Mouse (Mus musculus): ENCODE data around the gene Zbtb12. TPM values are rescaled to one million over a fixed set of nuclear protein-coding genes. Genes with fewer than 3 reads are reported as not detected.

Zbtb12 gene
- polyA plus RNA-seq (2012; rRNA removed) = 3.6 and 3.9 TPM in 2 replicates

GRCm38 (mm10) chr17:34879336-34879879, at the start of gene Zbtb12:
TSS of gene Zbtb12 (plus strand) at chr17:34879483.

GRCm38 (mm10) chr17:34836856-34837221, 42.4 kb upstream of the Zbtb12 start, which contains the start of the genes Stk19 and Dxo:
TSS of gene Stk19 (minus strand) at chr17:34836945.
TSS of gene Dxo (plus strand) at chr17:34837019.

GRCm38 (mm10) chr17:34849722-34850516, 29.4 kb upstream of the Zbtb12 start, which contains the start of the genes Skiv2l and Nelfe:
TSS of gene Skiv2l (minus strand) at chr17:34850210.
TSS of gene Nelfe (plus strand) at chr17:34850391.

GRCm38 (mm10) chr17:34862416-34863081, 16.7 kb upstream of the Zbtb12 start, which contains the start of gene Cfb:
TSS of gene Cfb (minus strand) at chr17:34862518.

GRCm38 (mm10) chr17:34881683-34882310, 2.5 kb downstream of the Zbtb12 start, which contains the start of gene Gm20547:
TSS of gene Gm20547 (minus strand) at chr17:34882042.

GRCm38 (mm10) chr17:34898160-34898586, 18.9 kb downstream of the Zbtb12 start, which contains the start of the genes C2 and Ehmt2:
TSS of gene C2 (minus strand) at chr17:34898265.
TSS of gene Ehmt2 (plus strand) at chr17:34898469.

GRCm38 (mm10) chr17:34913930-34914665, 34.8 kb downstream of the Zbtb12 start, which contains the start of gene Slc44a4:
TSS of gene Slc44a4 (plus strand) at chr17:34914466.

GRCm38 (mm10) chr17:34931061-34931734, 51.9 kb downstream of the Zbtb12 start, which contains the start of gene Neu1:
TSS of gene Neu1 (plus strand) at chr17:34931253.

Other genes starting within 250 kb of the Zbtb12 start
- gene Prrt1, start 249.9 kb upstream of the Zbtb12 start, polyA plus RNA-seq (2012; rRNA removed) = 4.0 and 4.6 TPM in 2 replicates
- 1.4 and 2.8 TPM in 2 replicates for gene Fkbpl, start 234.7 kb upstream of the Zbtb12 start, polyA plus RNA-seq (2012; rRNA removed)
- 40.9 and 47.9 TPM in 2 replicates for gene Atf6b, start 232.3 kb upstream of the Zbtb12 start, polyA plus RNA-seq (2012; rRNA removed)
- 14.8 and 21.3 TPM in 2 replicates for gene Tnxb, start 208.9 kb upstream of the Zbtb12 start, polyA plus RNA-seq (2012; rRNA removed)
- 9.3 and 13.4 TPM in 2 replicates for gene C4b, start 135.6 kb upstream of the Zbtb12 start, polyA plus RNA-seq (2012; rRNA removed)
- 1.1 and 3.1 TPM in 2 replicates for gene Cyp21a1, start 74.9 kb upstream of the Zbtb12 start, polyA plus RNA-seq (2012; rRNA removed)
- gene Stk19, start 42.5 kb upstream of the Zbtb12 start, polyA plus RNA-seq (2012; rRNA removed) = 31.6 and 34.6 TPM in 2 replicates
- gene Dxo, start 42.5 kb upstream of the Zbtb12 start, polyA plus RNA-seq (2012; rRNA removed) = 34.4 and 36.4 TPM in 2 replicates
- gene Skiv2l, start 29.3 kb upstream of the Zbtb12 start, polyA plus RNA-seq (2012; rRNA removed) = 44.5 and 47.7 TPM in 2 replicates
- gene Nelfe, start 29.1 kb upstream of the Zbtb12 start, polyA plus RNA-seq (2012; rRNA removed) = 11.5 and 13.1 TPM in 2 replicates
- gene Cfb, start 17.0 kb upstream of the Zbtb12 start, polyA plus RNA-seq (2012; rRNA removed) = 1.7 and 2.0 TPM in 2 replicates
- gene Gm20547, start 2.6 kb downstream of the Zbtb12 start, polyA plus RNA-seq (2012; rRNA removed) = not detected in 2 replicates
- gene C2, start 18.8 kb downstream of the Zbtb12 start, polyA plus RNA-seq (2012; rRNA removed) = 1.9 and 2.3 TPM in 2 replicates
- 126 and 127 TPM in 2 replicates for gene Ehmt2, start 19.0 kb downstream of the Zbtb12 start, polyA plus RNA-seq (2012; rRNA removed)
- 48.6 and 48.7 TPM in 2 replicates for gene Slc44a4, start 35.0 kb downstream of the Zbtb12 start, polyA plus RNA-seq (2012; rRNA removed)
- gene Neu1, start 51.8 kb downstream of the Zbtb12 start, polyA plus RNA-seq (2012; rRNA removed) = 30.4 and 43.8 TPM in 2 replicates
- gene Hspa1b, start 79.8 kb downstream of the Zbtb12 start, polyA plus RNA-seq (2012; rRNA removed) = 31.1 and 45.6 TPM in 2 replicates
- not detected in 2 replicates for gene Gm20481, start 90.4 kb downstream of the Zbtb12 start, polyA plus RNA-seq (2012; rRNA removed)
- gene Hspa1a, start 92.7 kb downstream of the Zbtb12 start, polyA plus RNA-seq (2012; rRNA removed) = 16.4 and 25.7 TPM in 2 replicates
- 0.34 and 0.59 TPM in 2 replicates for gene Hspa1l, start 93.2 kb downstream of the Zbtb12 start, polyA plus RNA-seq (2012; rRNA removed)
- gene Lsm2, start 102.4 kb downstream of the Zbtb12 start, polyA plus RNA-seq (2012; rRNA removed) = 43.9 and 62.3 TPM in 2 replicates
- gene Vars, start 121.5 kb downstream of the Zbtb12 start, polyA plus RNA-seq (2012; rRNA removed) = 95.5 and 126 TPM in 2 replicates
- 1.9 and 2.2 TPM in 2 replicates for gene Vwa7, start 137.1 kb downstream of the Zbtb12 start, polyA plus RNA-seq (2012; rRNA removed)
- 0.58 and 1.9 TPM in 2 replicates for gene Sapcd1, start 148.5 kb downstream of the Zbtb12 start, polyA plus RNA-seq (2012; rRNA removed)
- gene Msh5, start 167.3 kb downstream of the Zbtb12 start, polyA plus RNA-seq (2012; rRNA removed) = 2.6 and 5.6 TPM in 2 replicates
- gene Clic1, start 170.5 kb downstream of the Zbtb12 start, polyA plus RNA-seq (2012; rRNA removed) = 131 and 147 TPM in 2 replicates
- gene Ddah2, start 179.6 kb downstream of the Zbtb12 start, polyA plus RNA-seq (2012; rRNA removed) = 16.3 and 20.7 TPM in 2 replicates
- gene Ly6g6c, start 185.9 kb downstream of the Zbtb12 start, polyA plus RNA-seq (2012; rRNA removed) = 243 and 312 TPM in 2 replicates
- gene Mpig6b, start 186.7 kb downstream of the Zbtb12 start, polyA plus RNA-seq (2012; rRNA removed) = 0.42 and 0.65 TPM in 2 replicates
- gene Ly6g6e, start 197.4 kb downstream of the Zbtb12 start, polyA plus RNA-seq (2012; rRNA removed) = 99.6 and 112 TPM in 2 replicates
- gene Ly6g6d, start 198.6 kb downstream of the Zbtb12 start, polyA plus RNA-seq (2012; rRNA removed) = 5.1 and 6.4 TPM in 2 replicates
- gene Ly6g6f, start 206.1 kb downstream of the Zbtb12 start, polyA plus RNA-seq (2012; rRNA removed) = 1.2 and 2.0 TPM in 2 replicates
- gene Abhd16a, start 209.8 kb downstream of the Zbtb12 start, polyA plus RNA-seq (2012; rRNA removed) = 88.7 and 152 TPM in 2 replicates
- 1.4 TPM in 1 of 2 replicates, not detected in the other for gene Ly6g5c, start 228.8 kb downstream of the Zbtb12 start, polyA plus RNA-seq (2012; rRNA removed)
- gene Ly6g5b, start 235.9 kb downstream of the Zbtb12 start, polyA plus RNA-seq (2012; rRNA removed) = 1.2 and 2.2 TPM in 2 replicates
- 9.3 and 11.8 TPM in 2 replicates for gene Gpank1, start 242.0 kb downstream of the Zbtb12 start, polyA plus RNA-seq (2012; rRNA removed)
- gene Csnk2b, start 242.6 kb downstream of the Zbtb12 start, polyA plus RNA-seq (2012; rRNA removed) = 258 and 301 TPM in 2 replicates
- gene D17H6S53E, start 246.9 kb downstream of the Zbtb12 start, polyA plus RNA-seq (2012; rRNA removed) = 13.7 and 19.0 TPM in 2 replicates